Mouse (Mus musculus): ENCODE data around the gene Dhx16.
"Not testable (repeated sequence)": the region's sequence is repeated elsewhere in the genome, so short reads cannot be mapped to it uniquely, and the experiment has no call there.

The Dhx16 gene

GRCm38 (mm10) chr17:35879245-35880057 is at the start of gene Dhx16:
Gene Dhx16, plus strand, starts transcription at chr17:35879819.
- no peak for DNase-seq (ENCODE audit: extremely low spot score, low read depth, low spot score)

GRCm38 (mm10) chr17:35832400-35833238 is 47.0 kb upstream of the Dhx16 start:
- DNase-seq (ENCODE audit: extremely low spot score, low read depth, low spot score) = no peak

- DNase-seq (ENCODE audit: extremely low spot score, low read depth, low spot score) = no peak
These were observed 46.3 kb upstream of the Dhx16 start for GRCm38 (mm10) chr17:35833239-35833751.

GRCm38 (mm10) chr17:35833894-35834293 is 45.7 kb upstream of the Dhx16 start:
- no peak for DNase-seq (ENCODE audit: extremely low spot score, low read depth, low spot score)

GRCm38 (mm10) chr17:35834696-35835422 is 44.8 kb upstream of the Dhx16 start:
- no peak for DNase-seq (ENCODE audit: extremely low spot score, low read depth, low spot score)

GRCm38 (mm10) chr17:35835424-35836140 is 44.0 kb upstream of the Dhx16 start:
- DNase-seq (ENCODE audit: extremely low spot score, low read depth, low spot score) = no peak

GRCm38 (mm10) chr17:35836178-35836965 is 43.2 kb upstream of the Dhx16 start:
- DNase-seq (ENCODE audit: extremely low spot score, low read depth, low spot score) = no peak

GRCm38 (mm10) chr17:35836991-35837422 is 42.6 kb upstream of the Dhx16 start:
- no peak for DNase-seq (ENCODE audit: extremely low spot score, low read depth, low spot score)

GRCm38 (mm10) chr17:35837487-35837886 is 42.1 kb upstream of the Dhx16 start:
- DNase-seq (ENCODE audit: extremely low spot score, low read depth, low spot score) = no peak

- no peak for DNase-seq (ENCODE audit: extremely low spot score, low read depth, low spot score)
These were observed 41.5 kb upstream of the Dhx16 start, which contains the start of gene Tubb5 for GRCm38 (mm10) chr17:35838122-35838544. Gene Tubb5, minus strand, starts transcription at chr17:35838306.

- no peak for DNase-seq (ENCODE audit: extremely low spot score, low read depth, low spot score)
These were observed 41.0 kb upstream of the Dhx16 start for GRCm38 (mm10) chr17:35838570-35838969.

- DNase-seq (ENCODE audit: extremely low spot score, low read depth, low spot score) = not testable (repeated sequence)
These were observed 40.6 kb upstream of the Dhx16 start for GRCm38 (mm10) chr17:35839002-35839401.

GRCm38 (mm10) chr17:35840561-35840960 is 39.1 kb upstream of the Dhx16 start:
- no peak for DNase-seq (ENCODE audit: extremely low spot score, low read depth, low spot score)

GRCm38 (mm10) chr17:35841076-35841950 is 38.3 kb upstream of the Dhx16 start, which contains the start of gene Mdc1:
Gene Mdc1, plus strand, starts transcription at chr17:35841515.
- peak; percentile 99 for DNase-seq (ENCODE audit: extremely low spot score, low read depth, low spot score)

- no peak for DNase-seq (ENCODE audit: extremely low spot score, low read depth, low spot score)
These were observed 37.6 kb upstream of the Dhx16 start for GRCm38 (mm10) chr17:35842006-35842405.

GRCm38 (mm10) chr17:35843514-35843913 is 36.1 kb upstream of the Dhx16 start:
- DNase-seq (ENCODE audit: extremely low spot score, low read depth, low spot score) = no peak

- no peak for DNase-seq (ENCODE audit: extremely low spot score, low read depth, low spot score)
These were observed 31.5 kb upstream of the Dhx16 start for GRCm38 (mm10) chr17:35848112-35848511.

- no peak for DNase-seq (ENCODE audit: extremely low spot score, low read depth, low spot score)
These were observed 28.6 kb upstream of the Dhx16 start for GRCm38 (mm10) chr17:35850974-35851373.

Measured in hindlimb bud, embryonic 11.5 days (tissue).